Mouse (Mus musculus): ENCODE measurements around the gene Pla2g4e. TPM values are rescaled to one million over a fixed set of nuclear protein-coding genes. Genes with fewer than 3 reads are reported as not detected.

Pla2g4e gene
- total RNA-seq, 1 experiment, result 1.1 TPM

DNA sequence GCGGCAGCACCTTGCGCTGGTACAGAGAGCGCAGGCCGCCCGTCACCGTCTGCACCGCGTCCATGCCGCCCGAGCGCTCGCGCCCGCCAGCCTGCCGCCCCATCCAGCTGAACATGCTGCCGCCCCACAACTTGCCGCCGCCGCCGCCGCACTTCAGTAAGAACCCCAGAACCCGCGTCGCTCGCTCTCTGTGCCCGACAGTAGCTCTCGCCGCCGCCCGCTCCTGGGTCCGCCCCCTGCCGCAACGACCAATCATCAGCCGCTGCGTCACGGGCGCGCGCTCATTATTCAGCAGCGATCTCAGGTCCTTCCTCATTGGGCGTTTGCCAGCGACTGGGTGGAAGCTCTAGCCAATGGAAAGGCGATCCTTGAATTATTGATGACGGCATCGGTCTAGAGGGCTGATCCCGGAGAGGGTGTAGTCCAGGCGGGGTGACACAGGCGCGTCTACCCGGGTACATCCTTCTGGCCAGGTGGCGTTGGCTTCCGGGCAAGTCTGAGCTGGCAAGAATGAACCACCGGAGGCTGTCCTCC is 90.7 kb downstream of the Pla2g4e start, which contains the start of gene Ehd4:
Gene Ehd4 (minus strand): TSS at position 246 of the 534 bp plus-strand sequence.
- Histone ChIP-seq H3K4me3 (ENCODE audit: insufficient read depth in 1 of 2, low read depth in 1 of 2, low read length in 2 of 2, poor library complexity in 1 of 2, severe bottlenecking in 1 of 2) (peak within 1 kb of the TSS; percentile 84), H3K9me3 (ENCODE audit: control insufficient read depth, insufficient read depth, low read depth, low read length) (no peaks in the 10 kb centered on the region)

GRCm38 (mm10) chr2:120153586-120154360 is 91.4 kb downstream of the Pla2g4e start:
- Histone ChIP-seq H3K9ac (ENCODE audit: insufficient read depth, low read depth, low read length, poor library complexity, severe bottlenecking) (peak overlapping the region; percentile 91), H3K27ac (ENCODE audit: insufficient read depth, low read depth, low read length, poor library complexity, severe bottlenecking) (no peak overlapping the region), H3K4me1 (ENCODE audit: control insufficient read depth in 2 of 2, insufficient read depth in 2 of 2, low read length in 2 of 2, poor library complexity in 1 of 2) (0 out of 4 replicates have a peak, but pooled peaks cover 0 to 3% of the 10 kb centered on the region in 2 experiments), H3K36me3 (ENCODE audit: control insufficient read depth, insufficient read depth, low read length, poor library complexity, severe bottlenecking) (no peaks in the 10 kb centered on the region), H3K9me3 (ENCODE audit: control insufficient read depth, insufficient read depth, low read depth, low read length) (no peaks in the 10 kb centered on the region), H3K4me3 (ENCODE audit: insufficient read depth in 1 of 2, low read depth in 1 of 2, low read length in 2 of 2, poor library complexity in 1 of 2, severe bottlenecking in 1 of 2) (peak overlapping the region; percentile 84)
- in situ Hi-C loops (cut with MboI; ENCODE audit: low sequenced_read_pairs in 2 of 2, unreplicated experiment in 2 of 2), result no loop called here
- peak; percentile 8 for DNase-seq (ENCODE audit: low read depth, low spot score)
- TF ChIP-seq ZNF384 (IDR thresholded peaks at IDR 0.05; ENCODE audit: low read depth, low read length), result no peak
- TF ChIP-seq ZC3H11A (IDR thresholded peaks at IDR 0.05; ENCODE audit: borderline replicate concordance, low read depth, low read length), result no peak
- no peak for TF ChIP-seq CHD2 (IDR thresholded peaks at IDR 0.05; ENCODE audit: low read depth, low read length)
- TF ChIP-seq HCFC1 (IDR thresholded peaks at IDR 0.05; ENCODE audit: borderline replicate concordance, insufficient read depth, low read length), result no peak
- no peak for TF ChIP-seq MAFK (IDR thresholded peaks at IDR 0.05; ENCODE audit: insufficient read depth, low read depth, low read length)

More for the DNA sequence above, 90.7 kb downstream of the Pla2g4e start, which contains the start of gene Ehd4:
- in situ Hi-C loops (cut with MboI; ENCODE audit: low sequenced_read_pairs in 2 of 2, unreplicated experiment in 2 of 2), result no loop called here
- no peaks in the 10 kb centered on the region for H3K36me3 ChIP-seq (ENCODE audit: control insufficient read depth, insufficient read depth, low read length, poor library complexity, severe bottlenecking)
- no peak within 1 kb of the TSS for H3K27ac ChIP-seq (ENCODE audit: insufficient read depth, low read depth, low read length, poor library complexity, severe bottlenecking)
- H3K4me1 ChIP-seq (ENCODE audit: control insufficient read depth in 2 of 2, insufficient read depth in 2 of 2, low read length in 2 of 2, poor library complexity in 1 of 2), result 0 out of 4 replicates have a peak, but pooled peaks cover 0 to 3% of the 10 kb centered on the region in 2 experiments
- H3K9ac ChIP-seq (ENCODE audit: insufficient read depth, low read depth, low read length, poor library complexity, severe bottlenecking), result peak within 1 kb of the TSS; percentile 91
- no peak for TF ChIP-seq ZNF384 (IDR thresholded peaks at IDR 0.05; ENCODE audit: low read depth, low read length)
- TF ChIP-seq ZC3H11A (IDR thresholded peaks at IDR 0.05; ENCODE audit: borderline replicate concordance, low read depth, low read length), result no peak
- TF ChIP-seq HCFC1 (IDR thresholded peaks at IDR 0.05; ENCODE audit: borderline replicate concordance, insufficient read depth, low read length), result no peak; the same call in 1 of the 2 replicates
- DNase-seq (ENCODE audit: low read depth, low spot score), result peak; percentile 96

GRCm38 (mm10) chr2:120150571-120150970 is 94.6 kb downstream of the Pla2g4e start:
- no peak for DNase-seq (ENCODE audit: low read depth, low spot score)
- H3K9me3 ChIP-seq (ENCODE audit: control insufficient read depth, insufficient read depth, low read depth, low read length), result no peaks in the 10 kb centered on the region
- in situ Hi-C loops (cut with MboI; ENCODE audit: low sequenced_read_pairs in 2 of 2, unreplicated experiment in 2 of 2), result no loop called here
- no peaks in the 10 kb centered on the region; the same call in 1 of the 2 replicates for H3K36me3 ChIP-seq (ENCODE audit: control insufficient read depth, insufficient read depth, low read length, poor library complexity, severe bottlenecking)
- TF ChIP-seq ZNF384 (IDR thresholded peaks at IDR 0.05; ENCODE audit: low read depth, low read length) (no peak), MAFK (IDR thresholded peaks at IDR 0.05; ENCODE audit: insufficient read depth, low read depth, low read length) (no peak), HCFC1 (IDR thresholded peaks at IDR 0.05; ENCODE audit: borderline replicate concordance, insufficient read depth, low read length) (no peak), ZC3H11A (IDR thresholded peaks at IDR 0.05; ENCODE audit: borderline replicate concordance, low read depth, low read length) (no peak), CHD2 (IDR thresholded peaks at IDR 0.05; ENCODE audit: low read depth, low read length) (no peak)
- 0 out of 4 replicates have a peak, but pooled peaks cover 0 to 3% of the 10 kb centered on the region in 2 experiments for H3K4me1 ChIP-seq (ENCODE audit: control insufficient read depth in 2 of 2, insufficient read depth in 2 of 2, low read length in 2 of 2, poor library complexity in 1 of 2)
- H3K27ac ChIP-seq (ENCODE audit: insufficient read depth, low read depth, low read length, poor library complexity, severe bottlenecking), result no peak overlapping the region
- H3K4me3 ChIP-seq (ENCODE audit: insufficient read depth in 1 of 2, low read depth in 1 of 2, low read length in 2 of 2, poor library complexity in 1 of 2, severe bottlenecking in 1 of 2), result no peak overlapping the region
- H3K9ac ChIP-seq (ENCODE audit: insufficient read depth, low read depth, low read length, poor library complexity, severe bottlenecking), result no peak overlapping the region

- H3K4me3 ChIP-seq (ENCODE audit: insufficient read depth in 1 of 2, low read depth in 1 of 2, low read length in 2 of 2, poor library complexity in 1 of 2, severe bottlenecking in 1 of 2), result no peak overlapping the region
- no peak overlapping the region for H3K27ac ChIP-seq (ENCODE audit: insufficient read depth, low read depth, low read length, poor library complexity, severe bottlenecking)
- H3K9ac ChIP-seq (ENCODE audit: insufficient read depth, low read depth, low read length, poor library complexity, severe bottlenecking), result no peak overlapping the region
- H3K4me1 ChIP-seq (ENCODE audit: control insufficient read depth in 2 of 2, insufficient read depth in 2 of 2, low read length in 2 of 2, poor library complexity in 1 of 2), result 0 out of 4 replicates have a peak, but pooled peaks cover 0 to 3% of the 10 kb centered on the region in 2 experiments
- no peak for TF ChIP-seq HCFC1 (IDR thresholded peaks at IDR 0.05; ENCODE audit: borderline replicate concordance, insufficient read depth, low read length)
- no peak for TF ChIP-seq ZNF384 (IDR thresholded peaks at IDR 0.05; ENCODE audit: low read depth, low read length)
- no peak for TF ChIP-seq MAFK (IDR thresholded peaks at IDR 0.05; ENCODE audit: insufficient read depth, low read depth, low read length)
- TF ChIP-seq ZC3H11A (IDR thresholded peaks at IDR 0.05; ENCODE audit: borderline replicate concordance, low read depth, low read length), result no peak
- no peak for TF ChIP-seq CHD2 (IDR thresholded peaks at IDR 0.05; ENCODE audit: low read depth, low read length)
- DNase-seq (ENCODE audit: low read depth, low spot score), result no peak
- in situ Hi-C loops (cut with MboI; ENCODE audit: low sequenced_read_pairs in 2 of 2, unreplicated experiment in 2 of 2), result no loop called here
- H3K9me3 ChIP-seq (ENCODE audit: control insufficient read depth, insufficient read depth, low read depth, low read length), result no peaks in the 10 kb centered on the region
- H3K36me3 ChIP-seq (ENCODE audit: control insufficient read depth, insufficient read depth, low read length, poor library complexity, severe bottlenecking), result no peaks in the 10 kb centered on the region; the same call in 1 of the 2 replicates
Measured at GRCm38 (mm10) chr2:120149634-120150033, 95.5 kb downstream of the Pla2g4e start.
